Mouse (Mus musculus) limb, embryonic 14.5 days (tissue): ENCODE data around the gene Adprm. TPM values are rescaled to one million over a fixed set of nuclear protein-coding genes. Genes with fewer than 3 reads are reported as not detected.

ENCODE experiments used
- ATAC-seq: fragments of 200-750 bp; cut with Nextera tagmentation; 2 replicates; pipeline ENCODE4 v1.8.0; 2017; ENCODE audit warnings: low read depth, moderate number of reproducible peaks, moderate TSS enrichment; ENCODE audit not compliant: low FRiP score
- DNase-seq: peaks from one replicate; pipeline ENCODE4 v3.0.0-alpha.2; 2015; ENCODE audit warnings: low spot score
- H3K27ac ChIP-seq: fragments of 300-500 bp; sonication (generic); replicated peaks from 2 replicates; pipeline ENCODE4 v1.5.1; 2014; ENCODE audit warnings: low read depth, mild to moderate bottlenecking, low read length, moderate library complexity, mixed read lengths
- H3K27me3 ChIP-seq: fragments of 300-500 bp; sonication (generic); 2 replicates; pipeline ENCODE4 v1.6.1; 2014; ENCODE audit warnings: low read length, mixed read lengths; ENCODE audit not compliant: control insufficient read depth, insufficient read depth
- H3K36me3 ChIP-seq: fragments of 300-500 bp; sonication (generic); 2 replicates; pipeline ENCODE4 v1.6.1; 2014; ENCODE audit warnings: mild to moderate bottlenecking, low read length, moderate library complexity, mixed read lengths; ENCODE audit not compliant: control insufficient read depth, insufficient read depth
- H3K4me1 ChIP-seq: fragments of 300-500 bp; sonication (generic); 2 replicates; pipeline ENCODE4 v1.6.1; 2014; ENCODE audit warnings: antibody characterized with exemption, low read length, mixed read lengths; ENCODE audit not compliant: control insufficient read depth, insufficient read depth
- H3K4me2 ChIP-seq: fragments of 300-500 bp; sonication (generic); replicated peaks from 2 replicates; pipeline ENCODE4 v1.6.1; 2014; ENCODE audit warnings: low read depth, mild to moderate bottlenecking, low read length, moderate library complexity; ENCODE audit not compliant: severe bottlenecking
- H3K4me3 ChIP-seq: fragments of 300-500 bp; sonication (generic); replicated peaks from 2 replicates; pipeline ENCODE4 v1.5.1; 2014; ENCODE audit warnings: low read length
- H3K9ac ChIP-seq: fragments of 300-500 bp; sonication (generic); 2 replicates; pipeline ENCODE4 v1.6.1; 2014; ENCODE audit warnings: mild to moderate bottlenecking, low read depth, low read length, moderate library complexity; ENCODE audit not compliant: severe bottlenecking
- H3K9me3 ChIP-seq: fragments of 300-500 bp; sonication (generic); 2 replicates; pipeline ENCODE4 v1.6.1; 2016; ENCODE audit warnings: low read length; ENCODE audit not compliant: control insufficient read depth
- POLR2A ChIP-seq: fragments of 200-500 bp; IDR thresholded peaks from 2 replicates; pipeline ENCODE4 v1.8.0; 2012; ENCODE audit warnings: inconsistent platforms, mild to moderate bottlenecking, moderate library complexity, borderline replicate concordance; ENCODE audit not compliant: insufficient read depth, insufficient read length; ENCODE audit errors: extremely low read depth
- WGBS: fragments of 180-500 bp; shearing (Covaris S2); extraction: QIAGEN DNeasy Blood & Tissue Kit; methylation state at CpG from one replicate; pipeline ENCODE4 v1.1.7; 2014; 5-methylcytosine and 5-hydroxymethylcytosine counted together
- polyA plus RNA-seq, 2 experiments: library from polyadenylated mRNA; depleted of rRNA in 1 of 2; stranded (reverse) in 1 of 2; unstranded in 1 of 2; fragments of >200 nt; fragmentation: Nextera tagmentation in 1 of 2; extraction: Ambion mirVana in 1 of 2; gene quantifications; 2 replicates each; pipeline versions ENCODE4 v1.2.1 to v1.2.3; 2012 to 2014

Adprm gene
- polyA plus RNA-seq, 2 experiments = 34.0 to 38.1 TPM

DNA sequence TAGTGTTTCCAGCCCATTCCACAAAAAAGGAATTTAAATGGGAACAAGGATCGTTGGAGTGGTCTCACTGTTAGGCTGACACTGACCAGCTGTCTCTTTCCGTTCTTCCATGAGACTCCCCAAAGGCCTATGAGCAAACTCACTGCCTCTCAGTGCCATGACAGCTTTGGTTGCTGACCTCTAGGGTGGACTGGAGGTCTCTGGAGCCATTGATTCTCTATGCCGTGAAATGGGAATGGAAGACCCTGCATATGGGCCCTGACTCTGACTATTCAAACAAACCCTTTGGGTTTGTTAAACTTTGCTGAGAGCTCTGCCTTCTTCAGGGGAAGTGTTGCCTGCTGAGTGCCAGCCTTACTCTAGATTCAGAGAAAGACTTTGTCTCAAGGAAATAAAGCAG, 15.3 kb upstream of the Adprm start:
- Histone ChIP-seq H3K9ac (no peak overlapping the region), H3K4me3 (no peak overlapping the region), H3K36me3 (peaks cover 26% of the 10 kb centered on the region), H3K27me3 (no peaks in the 10 kb centered on the region), H3K27ac (no peak overlapping the region), H3K9me3 (no peaks in the 10 kb centered on the region), H3K4me1 (no peaks in the 10 kb centered on the region), H3K4me2 (no peak overlapping the region)
- ATAC-seq (no peak), DNase-seq (no peak)
- WGBS = 87% methylated on average over 3 of the region's 3 CpGs
- TF ChIP-seq POLR2A = no peak

DNA sequence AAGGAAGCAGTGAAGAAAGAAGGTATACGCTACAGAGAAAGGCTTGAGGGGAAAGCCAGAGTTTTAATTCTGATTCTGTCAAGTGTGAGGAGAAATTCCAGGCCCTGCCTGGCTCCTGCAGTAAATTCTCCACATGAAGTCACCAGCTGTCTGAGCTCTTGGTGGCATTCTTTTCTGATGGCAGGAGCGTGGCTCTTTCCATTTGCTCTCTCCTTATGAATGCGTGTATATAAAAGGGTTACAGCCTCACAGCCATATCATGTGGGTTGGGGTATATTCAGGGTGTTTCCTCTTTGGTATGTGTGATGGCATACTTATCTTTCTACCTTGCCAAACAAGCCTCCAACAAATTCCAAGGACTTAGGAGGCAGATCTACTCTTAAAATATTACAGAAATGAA, 10.3 kb upstream of the Adprm start:
- H3K36me3 ChIP-seq = peaks cover 66% of the 10 kb centered on the region
- no peak overlapping the region for H3K4me3 ChIP-seq
- H3K4me2 ChIP-seq = no peak overlapping the region
- DNase-seq = no peak
- ATAC-seq = no peak
- H3K9me3 ChIP-seq = no peaks in the 10 kb centered on the region
- H3K9ac ChIP-seq = no peak overlapping the region
- no peaks in the 10 kb centered on the region for H3K4me1 ChIP-seq
- no peaks in the 10 kb centered on the region for H3K27me3 ChIP-seq
- TF ChIP-seq POLR2A = no peak
- H3K27ac ChIP-seq = no peak overlapping the region
- WGBS = 84% methylated on average over 3 of the region's 3 CpGs

DNA sequence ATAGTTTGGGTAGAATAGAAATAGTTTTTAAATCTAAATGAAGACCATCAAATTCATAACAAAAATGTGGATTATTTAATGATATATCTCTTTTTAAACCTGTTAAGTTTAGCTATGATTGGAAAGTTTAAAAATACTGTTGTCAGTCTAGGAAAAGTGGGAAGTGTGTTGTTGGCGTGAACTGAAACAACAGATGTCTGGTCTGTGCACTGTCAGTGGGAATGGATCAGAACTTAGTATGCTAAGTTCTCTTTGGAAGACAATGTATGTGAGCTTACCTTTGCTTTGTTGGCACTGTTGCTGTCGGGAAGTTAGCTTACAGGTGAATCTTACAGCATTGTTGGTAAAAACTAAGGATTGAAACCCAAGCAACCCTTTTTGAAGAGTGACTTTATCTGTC, 8.9 kb upstream of the Adprm start:
- TF ChIP-seq POLR2A = no peak
- WGBS = 84% methylated on average over 2 of the region's 2 CpGs

DNA sequence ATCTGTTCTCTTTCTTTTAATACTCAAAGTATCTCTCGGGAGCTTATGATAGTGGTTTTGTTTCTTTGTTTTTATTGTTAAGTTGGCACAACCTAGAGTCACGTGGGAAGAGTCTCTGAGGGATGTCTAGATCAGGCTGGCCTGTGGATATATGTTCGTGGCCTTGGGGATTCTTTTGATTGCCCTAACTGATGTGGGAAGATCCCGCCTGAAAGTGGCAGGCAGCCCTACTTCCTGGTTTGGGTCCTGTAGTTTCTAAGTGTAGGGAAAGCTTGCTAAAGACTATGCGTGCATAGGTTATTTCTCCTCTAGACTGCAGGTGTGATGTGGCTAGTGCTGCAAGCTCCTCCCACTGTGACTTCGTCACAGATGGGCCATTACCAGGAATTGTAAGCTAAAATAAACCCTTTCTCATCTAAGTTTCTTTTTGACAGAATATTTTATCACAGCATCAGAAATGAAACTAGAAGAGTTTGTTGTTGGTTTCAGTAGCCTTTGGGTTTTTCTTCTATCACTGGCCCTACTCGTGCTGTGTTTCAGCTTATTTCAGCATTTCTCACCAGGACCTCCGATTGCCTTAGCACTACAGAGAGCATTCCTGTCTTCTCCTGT, 2.5 kb upstream of the Adprm start:
- peaks cover 44% of the 10 kb centered on the region for H3K36me3 ChIP-seq

More for the DNA sequence above, 8.9 kb upstream of the Adprm start:
- no peak overlapping the region for H3K9ac ChIP-seq
- DNase-seq (no peak), ATAC-seq (no peak)
- no peaks in the 10 kb centered on the region for H3K4me1 ChIP-seq
- H3K4me3 ChIP-seq = no peak overlapping the region
- H3K36me3 ChIP-seq = peaks cover 75% of the 10 kb centered on the region
- no peaks in the 10 kb centered on the region for H3K27me3 ChIP-seq
- H3K27ac ChIP-seq = no peak overlapping the region
- H3K9me3 ChIP-seq = no peaks in the 10 kb centered on the region
- no peak overlapping the region for H3K4me2 ChIP-seq

DNA sequence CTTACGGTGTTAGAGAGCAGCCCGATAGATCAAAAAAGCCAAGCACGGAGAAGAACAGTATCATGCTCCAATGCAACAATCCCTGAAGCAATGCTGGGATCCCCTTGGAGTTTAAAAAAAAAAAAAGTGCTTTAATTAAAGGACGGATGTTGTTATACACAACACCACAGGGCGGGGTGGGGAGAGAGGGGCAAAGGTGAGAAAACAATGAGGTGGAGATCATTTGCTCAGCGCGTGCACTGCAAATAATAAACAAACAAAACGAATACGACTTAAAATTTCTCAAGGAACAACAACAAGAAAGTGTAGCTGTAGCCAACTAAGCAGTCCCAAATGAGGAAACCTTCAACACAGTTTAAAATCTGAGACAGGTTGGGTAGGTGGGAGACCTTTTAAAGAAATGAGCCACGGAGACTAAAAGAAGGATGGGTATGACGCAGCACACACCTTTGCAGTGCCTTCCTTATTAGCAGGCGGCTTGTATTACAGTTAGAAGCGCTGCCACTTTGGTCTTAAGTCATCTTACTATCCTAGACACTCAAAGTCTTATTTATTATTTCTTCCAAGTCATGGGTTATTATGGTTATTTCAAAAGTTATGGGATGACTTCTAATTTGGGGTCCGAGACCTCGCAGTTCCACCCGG, 596 bp downstream of the Adprm start:
- Histone ChIP-seq H3K9me3 (no peaks in the 10 kb centered on the region), H3K4me1 (peaks cover 10% of the 10 kb centered on the region), H3K27me3 (no peaks in the 10 kb centered on the region), H3K36me3 (peaks cover 14% of the 10 kb centered on the region), H3K9ac (peak overlapping the region; percentile 84), H3K4me2 (peak overlapping the region; percentile 71), H3K27ac (peak overlapping the region; percentile 71), H3K4me3 (peak overlapping the region; percentile 95)
- WGBS = 6% methylated on average over 16 of the region's 16 CpGs
- DNase-seq = peak; percentile 14
- ATAC-seq = peak; percentile 28; the same call in 1 of the 2 replicates
- no peak for TF ChIP-seq POLR2A

More for the DNA sequence above, 2.5 kb upstream of the Adprm start:
- no peak for DNase-seq
- H3K4me2 ChIP-seq = no peak overlapping the region
- H3K27ac ChIP-seq = no peak overlapping the region
- no peak overlapping the region for H3K9ac ChIP-seq
- 88% methylated on average over 8 of the region's 8 CpGs for WGBS
- H3K9me3 ChIP-seq = no peaks in the 10 kb centered on the region
- H3K4me1 ChIP-seq = peaks cover 10% of the 10 kb centered on the region
- H3K4me3 ChIP-seq = no peak overlapping the region
- no peak for ATAC-seq
- no peak for TF ChIP-seq POLR2A
- H3K27me3 ChIP-seq = no peaks in the 10 kb centered on the region
